Mouse (Mus musculus) hindbrain, embryonic 12.5 days (tissue): ENCODE data around the gene Kpna7. TPM values are rescaled to one million over a fixed set of nuclear protein-coding genes. Genes with fewer than 3 reads are reported as not detected.
A peak's percentile ranks its signal among the peaks of the same experiment; 100 is the strongest.
"Not testable (repeated sequence)": the region's sequence is repeated elsewhere in the genome, so short reads cannot be mapped to it uniquely, and the experiment has no call there.

Experiments used
- ATAC-seq: fragments of 200-750 bp; cut with Nextera tagmentation; 2 replicates; pipeline ENCODE4 v1.8.0; 2017; ENCODE audit warnings: moderate TSS enrichment; ENCODE audit not compliant: low FRiP score
- H3K27ac ChIP-seq: fragments of 300-500 bp; sonication (generic); 2 replicates; pipeline ENCODE4 v1.5.1; 2016; ENCODE audit warnings: mild to moderate bottlenecking
- H3K27me3 ChIP-seq: fragments of 300-500 bp; sonication (generic); 2 replicates; pipeline ENCODE4 v1.6.1; 2016; ENCODE audit warnings: mild to moderate bottlenecking
- H3K36me3 ChIP-seq: fragments of 300-500 bp; sonication (generic); 2 replicates; pipeline ENCODE4 v1.6.1; 2016; ENCODE audit warnings: mild to moderate bottlenecking
- H3K4me1 ChIP-seq: fragments of 300-500 bp; sonication (generic); 2 replicates; pipeline ENCODE4 v1.6.1; 2016
- H3K4me2 ChIP-seq: fragments of 300-500 bp; sonication (generic); replicated peaks from 2 replicates; pipeline ENCODE4 v1.6.1; 2016; ENCODE audit warnings: mild to moderate bottlenecking
- H3K4me3 ChIP-seq: fragments of 300-500 bp; sonication (generic); 2 replicates; pipeline ENCODE4 v1.5.1; 2016; ENCODE audit warnings: mild to moderate bottlenecking
- H3K9ac ChIP-seq: fragments of 300-500 bp; sonication (generic); 2 replicates; pipeline ENCODE4 v1.6.1; 2016; ENCODE audit warnings: mild to moderate bottlenecking, moderate library complexity
- H3K9me3 ChIP-seq: fragments of 300-500 bp; sonication (generic); replicated peaks from 2 replicates; pipeline ENCODE4 v1.6.1; 2016; ENCODE audit warnings: mild to moderate bottlenecking
- WGBS: fragments of 180-500 bp; shearing (Covaris S2); methylation state at CpG from one replicate; pipeline ENCODE4 v1.1.7; 2016; 5-methylcytosine and 5-hydroxymethylcytosine counted together
- polyA plus RNA-seq: library from polyadenylated mRNA; unstranded; fragments of >200 nt; fragmentation: Nextera tagmentation; extraction: Ambion mirVana; gene quantifications from 2 replicates; pipeline ENCODE4 v1.2.1, GENCODE M21; 2016

Kpna7 gene
- not detected in 2 replicates for polyA plus RNA-seq

DNA sequence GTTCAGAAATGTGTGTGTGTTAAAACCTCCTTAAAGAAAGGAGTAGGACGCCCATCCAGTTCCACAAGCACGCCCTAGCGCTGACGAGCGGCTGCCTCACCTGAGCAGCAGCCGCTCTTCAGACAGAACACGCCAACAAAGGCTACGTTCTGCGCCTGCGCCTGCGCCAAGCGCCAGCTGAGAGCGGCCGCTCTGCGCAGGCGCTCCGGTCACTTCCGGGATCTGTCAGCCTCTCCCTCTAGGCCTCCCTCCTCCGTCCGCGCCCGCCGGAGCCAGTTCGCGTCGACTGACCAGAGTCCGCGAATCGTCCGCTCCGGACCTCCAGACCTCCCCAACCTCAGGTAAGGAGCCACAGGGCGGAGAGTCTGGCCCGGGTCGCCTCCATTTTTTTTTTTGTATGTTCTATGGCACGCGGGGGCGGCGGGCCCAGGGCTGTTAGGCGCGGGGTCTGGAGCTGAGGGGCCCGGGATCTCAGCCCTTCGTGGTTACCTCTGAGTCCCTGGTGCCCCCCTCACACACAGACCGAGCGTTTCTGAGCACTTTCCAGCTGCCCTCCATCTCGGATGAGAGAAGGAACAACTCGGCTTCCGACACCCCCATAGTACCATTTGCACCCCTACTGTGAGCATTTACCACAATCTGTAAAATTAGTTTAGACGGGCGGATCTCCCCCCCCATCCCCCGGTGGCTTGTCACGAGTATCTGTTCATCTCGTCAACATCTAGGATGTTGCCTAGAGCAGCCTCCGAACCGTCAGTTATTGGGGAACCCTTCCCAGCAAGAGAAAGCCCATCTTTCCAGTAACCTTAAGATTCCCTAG lies at the start of gene Kpna7, which contains the start of gene Arpc1a:
Gene Kpna7 (minus strand): TSS at position 399 of the 820 bp plus-strand sequence.
Gene Arpc1a (plus strand): TSS at position 199 of the 820 bp plus-strand sequence.
- Histone ChIP-seq H3K27me3 (no peaks in the 10 kb centered on the region), H3K9ac (peak within 1 kb of the TSS; percentile 91), H3K27ac (peak within 1 kb of the TSS; percentile 89), H3K9me3 (no peaks in the 10 kb centered on the region), H3K36me3 (peaks cover 4% of the 10 kb centered on the region), H3K4me3 (peak within 1 kb of the TSS; percentile 79), H3K4me1 (peaks cover 13% of the 10 kb centered on the region), H3K4me2 (peak within 1 kb of the TSS; percentile 90)
- 2% methylated on average over 54 of the region's 54 CpGs for WGBS
- ATAC-seq: peak; percentile 97

GRCm38 (mm10) chr5:145133275-145133674 lies 49.4 kb upstream of the Kpna7 start:
- H3K4me1 ChIP-seq: peaks cover 12% of the 10 kb centered on the region
- not testable (repeated sequence) for H3K9ac ChIP-seq, H3K27me3 ChIP-seq, H3K4me2 ChIP-seq, H3K4me3 ChIP-seq, H3K9me3 ChIP-seq, ATAC-seq, H3K27ac ChIP-seq
- peaks cover 88% of the 10 kb centered on the region for H3K36me3 ChIP-seq
- WGBS: 90% methylated on average over 6 of the region's 6 CpGs

GRCm38 (mm10) chr5:145130995-145131394 lies 47.2 kb upstream of the Kpna7 start:
- Histone ChIP-seq H3K4me2 (no peak overlapping the region), H3K9me3 (no peaks in the 10 kb centered on the region), H3K36me3 (peaks cover 96% of the 10 kb centered on the region), H3K9ac (no peak overlapping the region), H3K27ac (no peak overlapping the region), H3K4me1 (no peaks in the 10 kb centered on the region), H3K27me3 (no peaks in the 10 kb centered on the region), H3K4me3 (no peak overlapping the region)
- 94% methylated on average over 3 of the region's 3 CpGs for WGBS
- ATAC-seq: no peak

DNA sequence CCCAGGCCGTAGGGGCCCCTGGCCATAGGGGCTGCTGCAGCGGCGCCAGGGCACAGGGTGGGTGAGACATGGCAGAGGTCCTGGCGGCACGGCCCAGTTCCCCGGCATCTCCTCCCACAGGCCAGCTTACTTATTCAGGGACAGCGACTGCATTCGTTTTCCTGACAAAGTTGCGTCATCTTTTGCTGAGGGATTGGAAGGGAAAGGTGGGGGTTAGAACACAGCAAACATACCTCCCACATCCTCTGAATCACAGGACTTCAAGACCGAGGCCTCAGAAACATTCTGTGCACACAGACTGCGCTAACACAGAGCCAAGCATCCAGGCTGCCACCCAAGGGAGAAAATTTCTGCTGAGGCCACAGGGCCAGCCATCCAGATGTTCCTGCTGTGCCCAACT lies 46.4 kb upstream of the Kpna7 start:
- no peak overlapping the region for H3K27ac ChIP-seq
- H3K4me1 ChIP-seq: no peaks in the 10 kb centered on the region
- 89% methylated on average over 11 of the region's 11 CpGs for WGBS
- H3K9me3 ChIP-seq: no peaks in the 10 kb centered on the region
- no peak overlapping the region for H3K4me2 ChIP-seq
- H3K4me3 ChIP-seq: no peak overlapping the region
- ATAC-seq: no peak
- peaks cover 95% of the 10 kb centered on the region for H3K36me3 ChIP-seq
- H3K27me3 ChIP-seq: no peaks in the 10 kb centered on the region
- no peak overlapping the region for H3K9ac ChIP-seq

DNA sequence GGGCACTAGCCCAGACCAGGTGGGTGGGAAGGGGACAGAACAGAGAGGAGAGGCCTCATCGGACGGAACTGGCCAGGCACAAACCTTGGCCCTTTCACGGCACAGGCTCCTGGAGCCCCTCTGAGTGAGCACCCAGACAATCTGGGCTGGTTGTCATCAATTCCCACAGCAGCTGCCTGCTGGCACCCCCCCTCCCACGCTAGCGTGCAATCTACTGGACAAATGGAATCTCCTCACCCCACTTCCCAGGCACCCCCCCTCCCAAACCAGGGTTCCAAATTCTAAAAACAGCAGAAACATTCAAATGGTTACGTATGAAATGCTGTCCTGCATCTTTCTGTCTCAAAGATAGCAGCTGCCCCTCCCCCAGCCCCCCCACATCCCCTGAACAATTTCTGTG lies 45.9 kb upstream of the Kpna7 start:
- ATAC-seq, H3K27me3 ChIP-seq, H3K4me1 ChIP-seq, H3K4me3 ChIP-seq, H3K4me2 ChIP-seq, H3K9me3 ChIP-seq, H3K27ac ChIP-seq, H3K9ac ChIP-seq: not testable (repeated sequence)
- peaks cover 95% of the 10 kb centered on the region for H3K36me3 ChIP-seq
- 93% methylated on average over 4 of the region's 6 CpGs for WGBS

DNA sequence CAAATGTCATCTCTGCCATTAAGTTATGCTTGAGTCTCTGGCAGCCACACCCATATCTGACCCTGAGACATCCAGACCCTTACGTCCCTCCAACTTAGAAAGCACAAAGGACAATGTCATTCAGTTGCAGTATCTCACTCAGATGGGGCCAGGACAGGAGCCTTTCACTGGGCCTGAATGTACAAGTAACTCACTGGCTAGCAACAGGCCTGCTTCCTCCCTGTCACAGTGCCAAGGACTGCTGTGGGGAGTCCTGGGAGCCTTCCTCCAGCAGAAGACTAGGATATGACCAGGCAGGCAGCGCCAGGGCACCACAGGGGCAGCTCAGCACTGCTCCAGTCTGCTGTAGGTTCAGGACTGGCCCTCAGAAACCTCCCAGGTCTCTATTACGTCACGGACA lies 45.3 kb upstream of the Kpna7 start:
- H3K36me3 ChIP-seq: peaks cover 95% of the 10 kb centered on the region

DNA sequence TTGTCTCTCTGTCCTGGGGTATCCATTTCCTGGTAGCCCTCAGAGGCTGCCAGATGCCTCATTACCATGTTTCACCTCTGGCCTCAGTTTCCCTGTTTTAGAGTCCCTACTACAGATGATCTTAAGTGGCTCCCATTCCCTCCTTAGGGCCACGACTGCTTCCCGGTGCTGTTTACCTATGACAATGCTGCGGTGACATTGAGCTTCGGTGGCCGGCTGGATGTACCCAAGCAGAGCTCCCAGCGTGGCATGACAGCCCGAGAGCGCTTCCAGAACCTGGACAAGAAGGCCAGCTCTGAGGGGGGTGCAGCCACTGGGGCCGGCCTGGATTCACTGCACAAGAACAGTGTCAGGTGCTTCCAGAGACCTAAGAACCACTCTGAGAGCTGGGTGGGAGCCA lies 42.8 kb upstream of the Kpna7 start:
- no peaks in the 10 kb centered on the region for H3K9me3 ChIP-seq
- H3K4me1 ChIP-seq: no peaks in the 10 kb centered on the region
- no peak overlapping the region for H3K9ac ChIP-seq
- H3K4me2 ChIP-seq: no peak overlapping the region
- no peak overlapping the region for H3K27ac ChIP-seq
- no peaks in the 10 kb centered on the region for H3K27me3 ChIP-seq
- H3K4me3 ChIP-seq: no peak overlapping the region
- 95% methylated on average over 9 of the region's 9 CpGs for WGBS
- ATAC-seq: no peak
- H3K36me3 ChIP-seq: peaks cover 82% of the 10 kb centered on the region

More for the DNA sequence above, 45.3 kb upstream of the Kpna7 start:
- H3K4me2 ChIP-seq: no peak overlapping the region
- ATAC-seq: no peak
- no peaks in the 10 kb centered on the region for H3K9me3 ChIP-seq
- H3K27ac ChIP-seq: no peak overlapping the region
- WGBS: 91% methylated on average over 4 of the region's 4 CpGs
- H3K4me1 ChIP-seq: no peaks in the 10 kb centered on the region
- H3K9ac ChIP-seq: no peak overlapping the region
- H3K27me3 ChIP-seq: no peaks in the 10 kb centered on the region
- H3K4me3 ChIP-seq: no peak overlapping the region

GRCm38 (mm10) chr5:145123396-145123795 lies 39.6 kb upstream of the Kpna7 start:
- no peak for ATAC-seq
- Histone ChIP-seq H3K36me3 (peaks cover 50% of the 10 kb centered on the region), H3K4me2 (no peak overlapping the region), H3K27me3 (no peaks in the 10 kb centered on the region), H3K4me1 (no peaks in the 10 kb centered on the region), H3K9me3 (peaks cover 4% of the 10 kb centered on the region; the same call in 1 of the 2 replicates), H3K27ac (no peak overlapping the region), H3K4me3 (no peak overlapping the region), H3K9ac (no peak overlapping the region)
- WGBS: 96% methylated on average over 19 of the region's 19 CpGs

- 69% methylated on average over 7 of the region's 7 CpGs for WGBS
- H3K9ac ChIP-seq: no peak overlapping the region
- peaks cover 4% of the 10 kb centered on the region; the same call in 1 of the 2 replicates for H3K9me3 ChIP-seq
- H3K27me3 ChIP-seq: peaks cover 1% of the 10 kb centered on the region; the same call in 1 of the 2 replicates
- peaks cover 29% of the 10 kb centered on the region for H3K36me3 ChIP-seq
- ATAC-seq: no peak
- H3K4me2 ChIP-seq: no peak overlapping the region
- H3K4me3 ChIP-seq: no peak overlapping the region
- no peak overlapping the region for H3K27ac ChIP-seq
- H3K4me1 ChIP-seq: no peaks in the 10 kb centered on the region; the same call in 1 of the 2 replicates
Observed at GRCm38 (mm10) chr5:145120921-145121320, 37.1 kb upstream of the Kpna7 start.

DNA sequence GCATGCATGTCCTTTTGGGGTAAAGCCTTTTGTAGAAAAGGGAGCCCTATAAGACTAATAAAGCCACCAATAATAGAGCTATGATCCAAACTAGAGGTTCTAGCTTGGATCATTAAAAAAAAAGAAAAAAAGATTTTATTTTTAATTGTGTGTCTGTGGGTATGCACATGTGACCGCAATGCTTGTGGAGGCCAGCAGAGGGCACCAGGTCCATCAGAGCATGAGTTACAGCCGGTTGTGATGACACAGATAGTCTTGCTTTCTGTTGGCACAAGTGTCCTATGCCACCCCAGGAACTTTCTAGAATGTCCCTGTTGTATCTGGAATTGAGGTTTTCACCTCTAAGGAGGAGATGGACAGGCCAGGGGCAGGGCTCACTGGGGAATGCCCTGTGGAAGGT lies 35.6 kb upstream of the Kpna7 start:
- no peak for ATAC-seq
- Histone ChIP-seq H3K4me3 (no peak overlapping the region), H3K9me3 (peaks cover 4% of the 10 kb centered on the region; the same call in 1 of the 2 replicates), H3K27me3 (peaks cover 16% of the 10 kb centered on the region), H3K27ac (no peak overlapping the region), H3K9ac (no peak overlapping the region), H3K4me2 (no peak overlapping the region), H3K36me3 (peaks cover 14% of the 10 kb centered on the region), H3K4me1 (peaks cover 6% of the 10 kb centered on the region)
- WGBS: 88% methylated on average over 2 of the region's 2 CpGs

- 88% methylated on average over 5 of the region's 5 CpGs for WGBS
Observed at GRCm38 (mm10) chr5:145118461-145118860, 34.6 kb upstream of the Kpna7 start.

GRCm38 (mm10) chr5:145118005-145118404 lies 34.2 kb upstream of the Kpna7 start:
- 63% methylated on average over 6 of the region's 6 CpGs for WGBS
- peaks cover 26% of the 10 kb centered on the region for H3K27me3 ChIP-seq
- H3K4me2 ChIP-seq: no peak overlapping the region

More at GRCm38 (mm10) chr5:145118461-145118860, 34.6 kb upstream of the Kpna7 start:
- no peak overlapping the region for H3K4me3 ChIP-seq
- H3K9ac ChIP-seq: no peak overlapping the region
- no peak for ATAC-seq
- no peak overlapping the region for H3K27ac ChIP-seq
- peaks cover 4% of the 10 kb centered on the region; the same call in 1 of the 2 replicates for H3K9me3 ChIP-seq
- H3K4me1 ChIP-seq: peaks cover 12% of the 10 kb centered on the region
- peaks cover 5% of the 10 kb centered on the region for H3K36me3 ChIP-seq
- no peak overlapping the region for H3K4me2 ChIP-seq
- peaks cover 25% of the 10 kb centered on the region for H3K27me3 ChIP-seq

More at GRCm38 (mm10) chr5:145118005-145118404, 34.2 kb upstream of the Kpna7 start:
- H3K4me3 ChIP-seq: no peak overlapping the region
- H3K9ac ChIP-seq: no peak overlapping the region
- H3K36me3 ChIP-seq: peaks cover 1% of the 10 kb centered on the region
- ATAC-seq: no peak
- H3K9me3 ChIP-seq: peaks cover 4% of the 10 kb centered on the region; the same call in 1 of the 2 replicates
- H3K27ac ChIP-seq: no peak overlapping the region
- H3K4me1 ChIP-seq: peaks cover 12% of the 10 kb centered on the region
